Mouse (Mus musculus) telencephalon, adult 2 months (tissue): ENCODE measurements at regions not wholly inside any gene's neighbourhood (a gene's known extent, or its start where the extent isn't known, plus 50 kb on each side); places are given as distances from the start of the nearest gene placed in this dataset.
"Not testable (repeated sequence)": the region's sequence is repeated elsewhere in the genome, so short reads cannot be mapped to it uniquely, and the experiment has no call there.

Experiments
- DNase-seq: peaks from one replicate; pipeline ENCODE4 v3.0.0-alpha.2; 2011; ENCODE audit warnings: low read depth, low spot score

DNA sequence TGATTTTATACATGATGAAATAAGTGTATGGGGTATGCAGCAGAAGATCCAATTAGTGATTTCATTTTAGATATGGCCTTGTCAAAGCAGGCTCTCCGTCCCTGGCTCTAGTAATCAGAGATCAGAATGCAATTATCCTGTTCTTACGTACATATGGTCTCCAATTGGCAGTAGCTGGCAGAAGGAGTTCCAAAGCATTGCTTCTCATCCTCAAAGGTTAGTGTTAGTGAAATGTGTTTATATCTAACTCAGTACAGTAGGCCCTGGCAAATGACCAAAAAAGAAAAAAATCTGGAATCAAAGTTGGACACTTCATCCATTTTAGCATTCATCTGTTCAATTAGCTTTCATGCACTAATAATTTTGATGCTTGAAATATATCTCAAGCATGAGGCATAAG lies 1407.6 kb downstream of the Gm9008 start:
- no peak for DNase-seq

- DNase-seq = no peak
These were observed 1429.8 kb downstream of the Gm9008 start for GRCm38 (mm10) chr6:75067758-75068157.

DNA sequence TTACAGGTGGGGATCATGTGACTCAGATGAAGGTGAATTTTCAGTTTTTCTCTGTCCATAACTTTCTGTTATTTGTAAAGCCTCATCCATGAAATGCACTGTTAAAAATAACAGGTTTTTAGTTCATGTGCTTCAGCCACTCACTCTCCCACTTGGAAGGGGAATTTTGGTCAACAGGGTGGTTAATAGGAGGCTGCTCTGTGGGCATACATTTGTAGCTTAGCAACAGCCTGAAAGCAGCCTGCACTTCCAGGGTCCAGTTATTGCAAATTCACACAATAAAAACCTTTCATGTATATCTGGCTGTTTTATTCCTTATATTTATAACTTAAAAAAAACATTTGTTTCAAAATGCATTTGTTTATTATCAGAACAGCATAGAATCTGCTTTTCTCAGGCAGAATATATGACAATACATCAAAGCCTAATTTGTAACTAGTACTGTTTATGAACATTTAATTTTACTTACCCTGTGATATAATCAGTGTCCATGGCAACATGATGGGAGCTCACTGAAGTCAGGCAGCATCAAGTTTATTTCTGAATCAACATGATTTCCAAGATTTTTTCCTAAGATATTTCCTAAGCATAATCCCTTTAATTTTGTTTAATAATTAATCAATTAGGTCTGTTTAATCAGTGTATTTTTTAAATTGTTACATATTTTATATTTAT lies 1455.1 kb downstream of the Gm9008 start:
- DNase-seq = peak; percentile 4

DNA sequence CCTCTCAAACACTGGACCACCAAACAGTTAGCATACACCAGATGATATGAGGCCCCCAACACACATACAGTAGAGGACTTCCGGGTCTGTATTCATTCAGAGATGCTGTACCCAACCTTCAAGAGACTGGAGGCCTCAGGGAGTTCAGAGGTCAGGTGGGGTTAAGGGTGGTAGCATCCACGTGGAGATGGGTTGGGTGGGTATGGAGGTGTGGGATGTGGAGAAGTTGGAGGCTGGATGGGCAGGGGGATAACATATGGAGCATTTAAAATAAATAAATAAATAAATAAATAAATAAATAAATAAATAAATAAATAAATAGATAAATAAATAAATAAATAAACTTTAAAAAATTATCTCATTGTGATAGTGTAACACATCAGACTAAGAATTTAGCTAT lies 1458.1 kb downstream of the Gm9008 start:
- no peak for DNase-seq

GRCm38 (mm10) chr6:75037179-75037578 lies 1460.4 kb downstream of the Gm9008 start:
- DNase-seq = not testable (repeated sequence)
